ENCODE assay signal across 8 mouse cellular contexts in the genomic region with DNA sequence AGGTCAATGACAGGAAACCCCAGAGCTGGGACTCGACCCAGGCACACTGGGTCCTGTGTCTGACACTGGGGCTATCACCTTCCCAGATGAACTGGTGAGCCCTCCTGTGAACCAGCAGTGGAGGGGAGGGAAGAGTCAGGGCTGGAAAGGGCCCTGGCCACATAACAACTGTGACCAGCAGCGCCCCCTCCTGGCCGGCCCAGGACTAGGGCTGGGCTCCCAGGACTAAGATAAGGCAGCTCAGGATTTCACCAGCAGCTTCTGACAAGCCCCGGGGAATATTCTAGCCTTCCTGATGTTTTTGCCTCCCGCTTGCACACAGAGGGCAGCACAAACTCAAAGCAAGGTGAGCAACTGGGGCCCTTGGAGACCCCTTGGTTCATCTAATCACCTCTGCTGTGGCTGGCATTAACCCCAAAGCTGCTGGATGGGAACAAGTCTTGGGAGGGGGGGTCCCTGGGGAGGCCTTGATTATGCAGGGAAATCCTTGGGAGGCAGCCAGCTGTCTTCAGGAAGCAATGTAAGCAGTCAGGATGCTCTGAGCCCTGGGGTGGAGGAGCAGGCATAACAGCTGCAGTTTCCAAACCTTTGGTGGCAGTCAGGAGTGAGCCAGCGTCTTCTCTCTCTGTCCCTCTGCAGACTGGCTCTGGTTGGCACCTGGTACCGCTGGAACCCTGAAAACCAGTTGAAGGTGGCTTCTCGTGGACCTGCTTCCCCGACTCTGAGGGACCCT. TPM values are rescaled to one million over a fixed set of nuclear protein-coding genes. Genes with fewer than 3 reads are reported as not detected.
A peak's percentile ranks its signal among the peaks of the same experiment; 100 is the strongest.
DNase-seq lines count a peak whose midpoint lies in the region; ATAC-seq and TF ChIP-seq lines count a peak whose summit lies in the region.

A gene (minus strand): TSS at position 683 of the 733 bp plus-strand sequence.

- ATAC-seq in Patski = peak; percentile 57

- in situ Hi-C loops in Patski (cut with MboI; ENCODE audit: low pct_unique_long_range_greater_than_20kb) = no loop called here

- TF ChIP-seq CTCF in C2C12 (IDR thresholded peaks at IDR 0.05; ENCODE audit: control insufficient read depth, insufficient read depth, insufficient read length) = peak; percentile 81
- TF ChIP-seq CTCF in Patski (IDR thresholded peaks at IDR 0.05) = no peak

- H3K27ac ChIP-seq in heart, embryonic 10.5 days = peak within 1 kb of the TSS; percentile 17; the same call in 1 of the 2 replicates

- CTCF ChIA-PET in Patski (lab: Charles Lee) = interaction anchor here (0.7 to 3.9 kb wide), 11 partner anchors 8 to 115 kb away, joined by 3 to 22 read pairs (median 3); no protein-coding TSS in a partner anchor

- H3K36me3 ChIP-seq in C2C12 (ENCODE audit: control insufficient read depth, insufficient read depth) = no peaks in the 10 kb centered on the region
- H3K36me3 ChIP-seq in heart, embryonic 10.5 days = no peaks in the 10 kb centered on the region

- no peak within 1 kb of the TSS for H3K4me3 ChIP-seq in C2C12 (ENCODE audit: insufficient read depth, poor library complexity, severe bottlenecking)
- H3K4me3 ChIP-seq in heart, embryonic 10.5 days = no peak within 1 kb of the TSS

- H3K27me3 ChIP-seq in C2C12 (ENCODE audit: control insufficient read depth, insufficient read depth, insufficient read length) (no peaks in the 10 kb centered on the region), Patski (no peaks in the 10 kb centered on the region)
- H3K27me3 ChIP-seq in heart, embryonic 10.5 days (ENCODE audit: insufficient read depth, poor library complexity, severe bottlenecking) = no peaks in the 10 kb centered on the region

- H3K79me2 ChIP-seq in C2C12 (ENCODE audit: control insufficient read depth, insufficient read depth) = no peaks in the 10 kb centered on the region

- no peaks in the 10 kb centered on the region for H3K79me3 ChIP-seq in C2C12 (ENCODE audit: low read depth)

- H3K4me1 ChIP-seq in heart, embryonic 10.5 days = peaks cover 53% of the 10 kb centered on the region

- WGBS in heart, embryonic 10.5 days = 43% methylated on average over 8 of the region's 9 CpGs

- no peaks in the 10 kb centered on the region for H3K9me3 ChIP-seq in heart, embryonic 10.5 days

- H3ac ChIP-seq in C2C12 (ENCODE audit: control insufficient read depth, insufficient read length, low read depth) = no peak within 1 kb of the TSS

- POLR2A ChIA-PET in Patski (lab: Charles Lee) = interaction anchor here (0.6 kb wide), 2 partner anchors 72 to 315 kb away, joined by 5 read pairs; no protein-coding TSS in a partner anchor

- no peak for DNase-seq in Patski (ENCODE audit: low read depth, low spot score)
- peak; percentile 45 to 56 for DNase-seq in cerebellum, postnatal 36 days
- DNase-seq in heart, embryonic 10.5 days (ENCODE audit: low spot score) = peak; percentile 92
- DNase-seq in kidney, postnatal 25 days = peak; percentile 83 to 86
- DNase-seq in lung, postnatal 10 days = peak; percentile 88
- peak; percentile 75 for DNase-seq in retina, embryonic 14.5 days (ENCODE audit: low spot score)
- DNase-seq in urinary bladder, postnatal 25 days (ENCODE audit: low spot score) = peak; percentile 84

TF ChIP-seq in C2C12, 6 proteins besides CTCF, POLR2A, EP300 and RAD21:
- TF ChIP-seq MAX (IDR thresholded peaks at IDR 0.05) = no peak
- TF ChIP-seq USF1 (IDR thresholded peaks at IDR 0.05; ENCODE audit: low read depth) = no peak
- TF ChIP-seq CEBPB (IDR thresholded peaks at IDR 0.05; ENCODE audit: low read depth) = no peak
- no peak for TF ChIP-seq MYOD1 (IDR thresholded peaks at IDR 0.05; ENCODE audit: control insufficient read depth, insufficient read length, low read depth)
- no peak for TF ChIP-seq MYOG (IDR thresholded peaks at IDR 0.05; ENCODE audit: control insufficient read depth, extremely low read depth, insufficient read length)
- TF ChIP-seq FOSL1 (IDR thresholded peaks at IDR 0.05; ENCODE audit: insufficient read depth, low read length, poor library complexity, severe bottlenecking) = no peak

RNA-seq across cellular contexts. Expression of the gene that starts here (rescaled TPM):
- polyA plus RNA-seq in C2C12 (2012; fragmentation: generic; extraction: Trizol) = 0.04 TPM
- 0.39 TPM for polyA plus RNA-seq in Patski (2021)
- polyA plus RNA-seq in heart, embryonic 10.5 days (2016; fragmentation: Nextera tagmentation; extraction: Ambion mirVana) = 1.3 and 2.5 TPM in 2 replicates

Comparison
In these comparisons a context has a peak if more than half of its experiments do, and no peak if none do; other contexts are left out.
1. Peak in ATAC-seq in Patski; RNA of the gene not detected or under 1 TPM.